Mouse (Mus musculus): ENCODE data around the gene Tpp2. TPM values are rescaled to one million over a fixed set of nuclear protein-coding genes. Genes with fewer than 3 reads are reported as not detected.

The Tpp2 gene
- polyA plus RNA-seq (2015; fragmentation: Nextera tagmentation; extraction: Ambion mirVana): 33.1 and 35.1 TPM in 2 replicates

GRCm38 (mm10) chr1:43933488-43934415, at the start of gene Tpp2:
TSS of gene Tpp2 (plus strand) at chr1:43933647.

GRCm38 (mm10) chr1:44019934-44020333, 86.5 kb downstream of the Tpp2 start, which contains the start of gene Mettl21c:
TSS of gene Mettl21c (minus strand) at chr1:44020034.

Small RNAs within 50 kb of the gene (microRNA-seq; reads per million reads assigned to microRNA genes)
- 0 reads per million in 2 experiments for gene Gm24180

Other genes starting within 250 kb of the Tpp2 start
- gene 1500015O10Rik, start 203.0 kb upstream of the Tpp2 start, polyA plus RNA-seq (2015; fragmentation: Nextera tagmentation; extraction: Ambion mirVana): 9.7 and 20.8 TPM in 2 replicates
- 7.6 and 10.7 TPM in 2 replicates for gene Uxs1, start 105.8 kb upstream of the Tpp2 start, polyA plus RNA-seq (2015; fragmentation: Nextera tagmentation; extraction: Ambion mirVana)
- 32.4 and 55.2 TPM in 2 replicates for gene Mettl21c, start 86.4 kb downstream of the Tpp2 start, polyA plus RNA-seq (2015; fragmentation: Nextera tagmentation; extraction: Ambion mirVana)
- not detected in 2 replicates for gene Gm8251, start 128.3 kb downstream of the Tpp2 start, polyA plus RNA-seq (2015; fragmentation: Nextera tagmentation; extraction: Ambion mirVana)
- 21.5 and 23.0 TPM in 2 replicates for gene Tex30, start 168.8 kb downstream of the Tpp2 start, polyA plus RNA-seq (2015; fragmentation: Nextera tagmentation; extraction: Ambion mirVana)
- 20.4 and 23.5 TPM in 2 replicates for gene Kdelc1, start 185.2 kb downstream of the Tpp2 start, polyA plus RNA-seq (2015; fragmentation: Nextera tagmentation; extraction: Ambion mirVana)
- gene Bivm, start 185.3 kb downstream of the Tpp2 start, polyA plus RNA-seq (2015; fragmentation: Nextera tagmentation; extraction: Ambion mirVana): 6.0 and 6.6 TPM in 2 replicates
- gene Ercc5, start 214.1 kb downstream of the Tpp2 start, polyA plus RNA-seq (2015; fragmentation: Nextera tagmentation; extraction: Ambion mirVana): 10.6 and 11.0 TPM in 2 replicates